Mouse (Mus musculus): ENCODE results near the gene Slc7a11.

- TF ChIP-seq CTCF (IDR thresholded peaks at IDR 0.05; ENCODE audit: insufficient read depth, low read length), result no peak
- no peak for TF ChIP-seq POLR2A (IDR thresholded peaks at IDR 0.05; ENCODE audit: borderline replicate concordance, extremely low read depth, low read depth, low read length)
Observed at GRCm38 (mm10) chr3:50443421-50443916, at the start of gene Slc7a11.
